Mouse (Mus musculus) liver, adult 2 months (tissue): ENCODE results near the gene Prrt3. TPM values are rescaled to one million over a fixed set of nuclear protein-coding genes. Genes with fewer than 3 reads are reported as not detected.

Source experiments
- DNase-seq: peaks from one replicate; pipeline ENCODE4 v3.0.0-alpha.2; 2011; ENCODE audit warnings: low read depth, low spot score; ENCODE audit errors: extremely low read depth
- H3K27ac ChIP-seq: fragments of 200-500 bp; replicated peaks from 2 replicates; pipeline ENCODE4 v1.5.1; 2012; ENCODE audit warnings: low read depth, mild to moderate bottlenecking, control low read depth, inconsistent platforms, low read length; ENCODE audit not compliant: insufficient read depth
- H3K27me3 ChIP-seq: fragments of 200-500 bp; 2 replicates; pipeline ENCODE4 v1.6.1; 2012; ENCODE audit warnings: mild to moderate bottlenecking, moderate library complexity, low read length, inconsistent platforms; ENCODE audit not compliant: control insufficient read depth, insufficient read depth
- H3K36me3 ChIP-seq: fragments of 200-500 bp; 2 replicates; pipeline ENCODE4 v1.6.1; 2012; ENCODE audit warnings: low read length, inconsistent platforms; ENCODE audit not compliant: control insufficient read depth, insufficient read depth
- H3K4me1 ChIP-seq: fragments of 200-500 bp; 2 replicates; pipeline ENCODE4 v1.6.1; 2011; ENCODE audit warnings: low read length; ENCODE audit not compliant: control insufficient read depth, insufficient read depth
- H3K4me3 ChIP-seq: fragments of 200-500 bp; 2 replicates; pipeline ENCODE4 v1.5.1; 2011; ENCODE audit warnings: low read depth, mild to moderate bottlenecking, control low read depth, low read length, moderate library complexity; ENCODE audit not compliant: insufficient read depth
- H3K79me2 ChIP-seq: fragments of 200-500 bp; 2 replicates; pipeline ENCODE4 v1.6.1; 2012; ENCODE audit warnings: inconsistent platforms, mild to moderate bottlenecking, low read length, moderate library complexity; ENCODE audit not compliant: control insufficient read depth, insufficient read depth
- H3K9ac ChIP-seq: fragments of 200-500 bp; 2 replicates; pipeline ENCODE4 v1.6.1; 2012; ENCODE audit warnings: low read depth, mild to moderate bottlenecking, control low read depth, inconsistent platforms, low read length
- CTCF ChIP-seq: fragments of 200-500 bp; IDR thresholded peaks from 2 replicates; pipeline ENCODE4 v1.5.1; 2011; ENCODE audit warnings: low read depth, low read length, control low read depth
- POLR2A ChIP-seq: fragments of 200-500 bp; IDR thresholded peaks from 2 replicates; pipeline ENCODE4 v1.6.1; 2011; ENCODE audit warnings: low read length, control low read depth; ENCODE audit not compliant: insufficient read depth; ENCODE audit errors: extremely low read depth
- WGBS: fragments of 180-500 bp; shearing (Covaris S2); methylation state at CpG from one replicate; pipeline ENCODE4 v1.1.7; 2018; 5-methylcytosine and 5-hydroxymethylcytosine counted together
- polyA plus RNA-seq: library from polyadenylated mRNA; depleted of rRNA; stranded (reverse); fragments of >200 nt; gene quantifications from 2 replicates; pipeline ENCODE4 v1.2.3, GENCODE M21; 2012
- total RNA-seq: library from RNA; depleted of rRNA; stranded (reverse); fragments of >200 nt; gene quantifications from 2 replicates; pipeline ENCODE4 v1.2.3, GENCODE M21; 2014

Prrt3 gene
- total and polyA plus RNA-seq, 2 experiments, result under 0.01 TPM; not detected in 1

DNA sequence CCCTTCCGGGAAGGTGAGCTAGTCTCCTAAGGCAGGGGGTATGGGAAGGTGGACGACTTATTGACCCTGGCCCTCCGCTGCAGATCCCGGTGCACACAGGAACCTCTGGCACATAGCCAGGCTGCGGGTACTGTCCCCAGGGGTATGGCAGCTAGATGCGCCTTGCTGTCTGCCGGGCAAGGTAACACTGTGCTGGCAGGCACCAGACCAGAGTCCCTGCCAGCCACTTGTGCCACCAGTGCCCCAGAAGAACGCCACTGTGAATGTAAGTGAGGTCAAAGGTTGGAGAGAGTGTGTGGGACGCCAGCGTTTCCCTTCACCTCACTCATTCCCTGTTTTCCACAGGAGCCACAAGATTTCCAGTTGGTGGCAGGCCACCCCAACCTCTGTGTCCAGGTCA, 22.8 kb downstream of the Prrt3 start:
- TF ChIP-seq POLR2A (no peak), CTCF (no peak)
- H3K27ac ChIP-seq, result 0 out of 2 replicates have a peak overlapping the region, but pooled peaks have one; percentile 5
- no peaks in the 10 kb centered on the region for H3K36me3 ChIP-seq
- H3K4me3 ChIP-seq, result no peak overlapping the region
- peaks cover 2% of the 10 kb centered on the region; the same call in 1 of the 2 replicates for H3K79me2 ChIP-seq
- no peaks in the 10 kb centered on the region for H3K27me3 ChIP-seq
- peaks cover 14% of the 10 kb centered on the region for H3K4me1 ChIP-seq
- no peak overlapping the region for H3K9ac ChIP-seq
- 31% methylated on average over 10 of the region's 10 CpGs for WGBS
- DNase-seq, result peak; percentile 77

DNA sequence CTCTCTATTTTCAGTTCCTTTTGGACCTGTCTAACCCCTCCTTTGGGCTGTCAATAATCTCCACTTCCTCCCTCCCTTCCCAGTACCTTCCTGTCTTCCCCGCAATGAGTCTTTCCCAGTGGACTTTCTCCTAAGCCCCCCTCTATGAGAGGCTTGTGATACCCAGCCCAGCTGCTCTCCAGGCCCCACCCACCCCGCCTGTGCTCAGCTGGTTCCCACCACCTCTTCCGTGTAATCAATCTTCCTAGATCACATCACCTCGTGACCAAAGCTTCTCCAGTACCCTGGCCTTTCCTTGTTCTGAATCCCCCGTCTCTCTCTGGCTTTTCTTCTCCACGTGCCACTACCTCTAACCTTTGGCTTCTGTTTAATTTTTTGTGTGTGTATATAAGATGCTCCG, 24.4 kb downstream of the Prrt3 start:
- H3K27me3 ChIP-seq, result no peaks in the 10 kb centered on the region
- WGBS, result 83% methylated on average over 7 of the region's 7 CpGs

DNA sequence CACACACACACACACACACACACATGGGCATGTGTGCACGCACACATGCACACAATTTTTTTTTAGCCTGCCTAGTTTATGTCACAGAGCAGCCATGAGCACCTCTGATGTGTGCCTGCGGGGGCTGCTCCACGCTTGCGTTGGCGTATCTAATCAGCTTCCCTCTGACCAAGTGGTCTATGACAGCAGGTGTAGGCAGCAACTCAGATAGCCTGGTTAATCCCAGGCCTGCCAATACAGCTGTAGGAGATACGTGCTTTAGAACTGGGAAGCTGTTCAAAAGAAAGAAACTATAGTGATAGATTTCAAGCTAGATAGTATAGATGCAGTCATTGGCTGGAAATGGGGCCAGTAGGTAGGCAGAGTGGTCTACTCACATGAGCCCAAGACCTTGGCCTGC, 28.0 kb downstream of the Prrt3 start:
- H3K4me3 ChIP-seq, result no peak overlapping the region
- no peak for TF ChIP-seq POLR2A
- TF ChIP-seq CTCF, result no peak
- H3K27ac ChIP-seq, result no peak overlapping the region
- no peak for DNase-seq
- H3K79me2 ChIP-seq, result peaks cover 5% of the 10 kb centered on the region; the same call in 1 of the 2 replicates
- WGBS, result 96% methylated on average over 6 of the region's 6 CpGs
- H3K27me3 ChIP-seq, result no peaks in the 10 kb centered on the region
- no peaks in the 10 kb centered on the region for H3K36me3 ChIP-seq
- peaks cover 7% of the 10 kb centered on the region for H3K4me1 ChIP-seq
- H3K9ac ChIP-seq, result no peak overlapping the region

More for the DNA sequence above, 24.4 kb downstream of the Prrt3 start:
- Histone ChIP-seq H3K79me2 (peaks cover under 1% of the 10 kb centered on the region; the same call in 1 of the 2 replicates), H3K9ac (no peak overlapping the region), H3K4me1 (peaks cover 14% of the 10 kb centered on the region), H3K4me3 (no peak overlapping the region), H3K36me3 (no peaks in the 10 kb centered on the region), H3K27ac (no peak overlapping the region)
- TF ChIP-seq CTCF, result no peak
- no peak for TF ChIP-seq POLR2A
- no peak for DNase-seq

DNA sequence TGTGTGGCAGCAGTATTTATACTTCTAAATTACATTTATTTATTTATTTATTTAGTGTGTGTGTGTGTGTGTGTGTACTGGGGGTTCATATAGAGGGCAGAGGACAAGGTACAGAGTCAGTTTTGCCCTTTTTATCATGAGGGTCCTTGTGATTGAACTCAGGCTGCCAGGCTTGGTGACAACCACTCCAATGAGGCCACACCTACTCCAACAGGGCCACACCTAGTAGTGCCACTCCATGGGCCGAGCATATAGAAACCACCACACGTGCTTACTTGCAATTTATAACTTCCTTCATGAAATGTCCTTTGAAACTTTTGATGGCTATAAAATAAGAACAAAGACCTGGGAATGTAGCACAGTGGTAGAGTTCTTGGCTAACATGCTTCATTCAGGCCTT, 28.5 kb downstream of the Prrt3 start:
- peaks cover 7% of the 10 kb centered on the region for H3K4me1 ChIP-seq
- no peak overlapping the region for H3K9ac ChIP-seq
- H3K4me3 ChIP-seq, result no peak overlapping the region
- H3K27ac ChIP-seq, result no peak overlapping the region
- no peaks in the 10 kb centered on the region for H3K36me3 ChIP-seq
- H3K27me3 ChIP-seq, result no peaks in the 10 kb centered on the region
- TF ChIP-seq CTCF, result no peak
- no peak for TF ChIP-seq POLR2A
- peaks cover 5% of the 10 kb centered on the region; the same call in 1 of the 2 replicates for H3K79me2 ChIP-seq
- no peak for DNase-seq
- WGBS, result 92% methylated on average over 2 of the region's 2 CpGs

DNA sequence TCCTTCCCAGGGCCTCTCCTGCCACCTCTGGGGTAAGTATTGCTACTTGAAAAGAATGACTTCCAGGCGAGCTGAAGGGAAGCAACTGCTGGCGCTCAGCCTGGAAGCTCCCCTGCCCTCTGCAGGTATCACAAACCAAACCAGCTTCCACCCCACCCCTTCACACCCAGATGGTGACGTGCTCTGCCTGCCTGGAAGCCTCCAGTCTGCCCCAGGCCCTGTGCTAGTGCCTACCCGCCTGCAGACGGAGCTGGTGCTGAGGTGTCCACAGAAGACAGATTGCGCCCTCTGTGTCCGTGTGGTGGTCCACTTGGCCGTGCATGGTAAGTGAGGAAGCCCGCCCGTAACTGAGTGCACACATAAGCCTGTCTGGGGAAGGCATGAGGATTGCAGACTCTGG, 29.7 kb downstream of the Prrt3 start:
- no peak for TF ChIP-seq POLR2A
- TF ChIP-seq CTCF, result no peak
- H3K27ac ChIP-seq, result no peak overlapping the region

DNA sequence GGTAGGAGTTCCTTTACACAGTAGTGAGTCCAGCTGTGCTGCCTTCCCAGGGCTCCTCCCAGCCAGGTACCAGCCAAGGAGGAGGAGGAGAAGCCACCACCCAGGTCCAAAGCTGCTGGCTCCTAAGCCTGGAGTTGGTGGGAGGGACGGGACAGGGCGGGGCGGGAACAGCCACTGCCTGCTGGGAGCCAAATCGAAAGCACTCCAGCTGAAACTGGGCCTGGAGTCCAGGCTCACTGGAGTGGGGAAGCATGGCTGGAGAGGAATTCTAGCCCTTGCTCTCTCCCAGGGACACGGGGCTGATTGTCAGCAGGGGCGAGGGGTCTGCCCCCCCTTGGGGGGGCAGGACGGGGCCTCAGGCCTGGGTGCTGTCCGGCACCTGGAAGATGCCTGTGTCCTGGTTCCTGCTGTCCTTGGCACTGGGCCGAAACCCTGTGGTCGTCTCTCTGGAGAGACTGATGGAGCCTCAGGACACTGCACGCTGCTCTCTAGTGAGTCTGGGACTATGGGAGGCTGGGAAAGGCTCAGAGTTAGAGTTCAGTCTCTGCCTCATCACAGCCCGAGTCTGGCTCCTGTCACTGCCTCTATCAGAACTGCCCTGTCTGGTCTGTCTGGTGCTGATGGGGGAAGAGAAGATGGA, 30.3 kb downstream of the Prrt3 start, which contains the start of gene Il17rc:
Gene Il17rc (plus strand): TSS at position 131 of the 640 bp plus-strand sequence.
- DNase-seq, result peak; percentile 86
- Histone ChIP-seq H3K4me1 (peaks cover 7% of the 10 kb centered on the region), H3K27ac (peak within 1 kb of the TSS; percentile 60), H3K79me2 (peaks cover 5% of the 10 kb centered on the region; the same call in 1 of the 2 replicates), H3K27me3 (no peaks in the 10 kb centered on the region), H3K9ac (peak within 1 kb of the TSS; percentile 72), H3K36me3 (no peaks in the 10 kb centered on the region), H3K4me3 (peak within 1 kb of the TSS; percentile 60)
- 12% methylated on average over 12 of the region's 12 CpGs for WGBS
- 0 out of 2 replicates have a peak, but pooled peaks have one; percentile 2 for TF ChIP-seq CTCF
- TF ChIP-seq POLR2A, result peak; percentile 87

More for the DNA sequence above, 29.7 kb downstream of the Prrt3 start:
- DNase-seq, result no peak
- peaks cover 5% of the 10 kb centered on the region; the same call in 1 of the 2 replicates for H3K79me2 ChIP-seq
- peaks cover 7% of the 10 kb centered on the region for H3K4me1 ChIP-seq
- H3K27me3 ChIP-seq, result no peaks in the 10 kb centered on the region
- H3K36me3 ChIP-seq, result no peaks in the 10 kb centered on the region
- WGBS, result 83% methylated on average over 10 of the region's 10 CpGs
- H3K9ac ChIP-seq, result no peak overlapping the region
- H3K4me3 ChIP-seq, result no peak overlapping the region
